Comparison of ENCODE assay signal across 9 mouse cellular contexts in the genomic region with DNA sequence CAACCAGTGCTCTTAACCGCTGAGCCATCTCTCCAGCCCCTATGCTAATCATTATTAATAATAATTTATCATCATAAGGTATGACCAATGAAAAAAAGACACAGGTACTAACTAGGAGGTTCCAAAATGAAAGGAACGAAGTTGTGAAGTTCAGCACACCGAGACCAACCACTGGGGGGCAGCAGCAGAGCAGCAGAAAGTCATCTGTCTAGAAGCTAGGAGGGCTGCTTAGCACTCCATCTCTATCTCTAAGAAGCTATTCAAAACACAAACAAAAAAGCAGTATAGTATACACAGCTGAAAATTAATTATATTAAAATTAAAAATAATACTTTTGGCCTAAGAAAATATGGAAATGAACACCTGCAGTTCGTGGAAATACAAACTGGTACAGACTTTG. TPM values are rescaled to one million over a fixed set of nuclear protein-coding genes. Genes with fewer than 3 reads are reported as not detected.
DNase-seq lines count a peak whose midpoint lies in the region; ATAC-seq lines count a peak whose summit lies in the region.
"Had no signal": no experiment of that assay in that cellular context is flagged by ENCODE, and none has a peak within 500 bp of the region (broad histone marks: within the 10 kb centered on the region; RNA-seq: fewer than 3 reads in every experiment).

No protein-coding gene starts in this region.

- peaks cover 6% of the 10 kb centered on the region; the same call in 1 of the 2 replicates for H3K4me1 ChIP-seq in liver, embryonic 13.5 days (replicated peaks)

- H3K27me3 ChIP-seq in liver, embryonic 13.5 days: no peaks in the 10 kb centered on the region

- no peak overlapping the region for H3K9ac ChIP-seq in liver, embryonic 13.5 days

- 39% methylated on average over 4 of the region's 4 CpGs for WGBS in liver, embryonic 13.5 days (ENCODE audit: insufficient replicate concordance)

- H3K27ac ChIP-seq in liver, embryonic 13.5 days: no peak overlapping the region

- peak; percentile 89 to 91 for DNase-seq in B cell, adult 2 months
- peak; percentile 68 for DNase-seq in R1 (ENCODE audit: low read depth, low spot score)
- DNase-seq in cerebellum, postnatal 4 days (ENCODE audit: low spot score in 2 of 2): peak; percentile 62 to 76
- peak; percentile 65 to 80 for DNase-seq in gastrocnemius, postnatal 4 days (ENCODE audit: low spot score in 2 of 2)
- DNase-seq in kidney, postnatal 25 days: peak; percentile 84 to 94
- DNase-seq in liver, embryonic 13.5 days: peak; percentile 31
- peak; percentile 55 for DNase-seq in retina, adult 2 months (ENCODE audit: low read depth, low spot score)
- DNase-seq in thymus, postnatal 14 days: peak; percentile 84

- H3K4me2 ChIP-seq in liver, embryonic 13.5 days: no peak overlapping the region

- H3K4me3 ChIP-seq in liver, embryonic 13.5 days (replicated peaks): no peak overlapping the region
- H3K4me3 ChIP-seq: erythroblast, embryonic 14.5 days had no signal

- no peak for ATAC-seq in liver, embryonic 13.5 days (ENCODE audit: low read depth)

- H3K9me3 ChIP-seq in liver, embryonic 13.5 days (replicated peaks): no peaks in the 10 kb centered on the region

- H3K36me3 ChIP-seq in liver, embryonic 13.5 days: peaks cover 98% of the 10 kb centered on the region

RNA-seq across cellular contexts. Expression of a gene that starts 53.0 kb away (rescaled TPM):
- 100 to 1,000 TPM; 109 to 115 TPM for total RNA-seq in gastrocnemius, postnatal 4 days (2021)
- 109 and 131 TPM in 2 replicates for polyA plus RNA-seq in liver, embryonic 13.5 days (2015; fragmentation: Nextera tagmentation; extraction: Ambion mirVana)

Comparison
In these comparisons a context has a peak if more than half of its experiments do, and no peak if none do; other contexts are left out.
1. DNase-seq: peak in every context shown above with its lines; median percentile 90 in B cell, adult 2 months; 89 in kidney, postnatal 25 days; 84 in thymus, postnatal 14 days; 72 in gastrocnemius, postnatal 4 days; 69 in cerebellum, postnatal 4 days; 68 in R1; 55 in retina, adult 2 months; 31 in liver, embryonic 13.5 days.